Mouse (Mus musculus): ENCODE results near the gene Rlim.

The Rlim gene

GRCm38 (mm10) chrX:103981169-103981689 lies at the start of gene Rlim:
TSS of gene Rlim (minus strand) at chrX:103981284.
- DNase-seq (ENCODE audit: low read depth) = peak; percentile 64

- no peak for DNase-seq (ENCODE audit: low read depth)
These were observed 36.1 kb upstream of the Rlim start for GRCm38 (mm10) chrX:104017196-104017595.

GRCm38 (mm10) chrX:104015048-104015447 lies 34.0 kb upstream of the Rlim start:
- DNase-seq (ENCODE audit: low read depth) = no peak

GRCm38 (mm10) chrX:104013318-104013811 lies 32.3 kb upstream of the Rlim start:
- no peak for DNase-seq (ENCODE audit: low read depth)

GRCm38 (mm10) chrX:103994741-103995140 lies 13.7 kb upstream of the Rlim start:
- DNase-seq (ENCODE audit: low read depth) = no peak

GRCm38 (mm10) chrX:103993864-103994263 lies 12.8 kb upstream of the Rlim start:
- DNase-seq (ENCODE audit: low read depth) = no peak

GRCm38 (mm10) chrX:103991702-103992101 lies 10.6 kb upstream of the Rlim start:
- DNase-seq (ENCODE audit: low read depth) = no peak

- no peak for DNase-seq (ENCODE audit: low read depth)
These were observed 9.3 kb upstream of the Rlim start for GRCm38 (mm10) chrX:103990392-103990791.

- no peak for DNase-seq (ENCODE audit: low read depth)
These were observed 6.3 kb upstream of the Rlim start for GRCm38 (mm10) chrX:103987215-103987964.

- no peak for DNase-seq (ENCODE audit: low read depth)
These were observed 5.1 kb upstream of the Rlim start for GRCm38 (mm10) chrX:103986159-103986558.

- DNase-seq (ENCODE audit: low read depth) = no peak
These were observed 3.9 kb upstream of the Rlim start for GRCm38 (mm10) chrX:103984992-103985391.

- no peak for DNase-seq (ENCODE audit: low read depth)
These were observed 722 bp upstream of the Rlim start for GRCm38 (mm10) chrX:103981806-103982205.

GRCm38 (mm10) chrX:103980590-103981168 lies 405 bp downstream of the Rlim start:
- peak; percentile 18 for DNase-seq (ENCODE audit: low read depth)

- peak; percentile 13 for DNase-seq (ENCODE audit: low read depth)
These were observed 1.0 kb downstream of the Rlim start for GRCm38 (mm10) chrX:103980036-103980435.

- DNase-seq (ENCODE audit: low read depth) = no peak
These were observed 41.4 kb downstream of the Rlim start for GRCm38 (mm10) chrX:103939701-103940100.

- peak; percentile 18 for DNase-seq (ENCODE audit: low read depth)
These were observed 43.8 kb downstream of the Rlim start for GRCm38 (mm10) chrX:103937333-103937732.

GRCm38 (mm10) chrX:103922436-103922835 lies 58.6 kb downstream of the Rlim start:
- no peak for DNase-seq (ENCODE audit: low read depth)

- DNase-seq (ENCODE audit: low read depth) = no peak
These were observed 62.1 kb downstream of the Rlim start for GRCm38 (mm10) chrX:103918954-103919353.

- DNase-seq (ENCODE audit: low read depth) = peak; percentile 29
These were observed 66.3 kb downstream of the Rlim start for GRCm38 (mm10) chrX:103914790-103915189.

Measured in c-Kit-positive CD71-negative TER-119-negative erythroid progenitor cells, embryonic 14.5 days (primary cell).